Mouse (Mus musculus): ENCODE measurements around the gene Ccin. TPM values are rescaled to one million over a fixed set of nuclear protein-coding genes. Genes with fewer than 3 reads are reported as not detected.

The Ccin gene
- polyA plus RNA-seq, 1 experiment from 2014 or later, result not detected

DNA sequence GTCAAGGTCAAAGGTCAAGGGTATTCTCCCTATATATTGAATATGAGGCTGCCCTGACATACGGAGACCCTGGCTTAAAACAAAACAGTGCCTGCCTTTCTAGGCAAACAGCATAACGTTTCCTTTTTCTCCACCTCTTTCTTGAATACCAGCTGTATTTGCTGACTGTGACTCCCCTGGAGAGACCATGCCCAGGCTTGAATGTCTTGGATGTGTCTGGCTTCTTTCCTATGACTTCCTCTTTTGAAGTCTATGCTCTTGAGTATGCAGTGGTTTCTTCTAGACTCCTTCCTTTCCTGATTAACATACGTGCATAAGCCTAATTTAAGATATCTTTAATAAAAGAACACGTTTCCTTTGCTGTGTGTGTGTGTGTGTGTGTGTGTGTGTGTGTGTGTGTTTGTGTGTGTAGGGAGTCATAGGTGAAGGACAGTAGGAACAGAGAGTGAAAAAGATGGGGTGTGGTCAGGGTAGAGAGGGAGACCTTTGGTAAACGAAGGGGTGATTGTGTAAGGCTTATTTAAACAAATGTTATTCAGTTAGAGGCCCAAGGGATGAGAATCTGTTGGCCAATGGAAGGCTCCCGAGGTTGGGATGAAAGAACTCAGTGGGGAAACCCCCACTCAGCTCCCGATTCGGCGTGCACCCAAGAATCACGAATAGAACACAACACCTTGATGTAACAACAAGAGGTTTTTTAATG is 8.2 kb upstream of the Ccin start:
- Histone ChIP-seq H3K4me3 (replicated peaks) (no peak overlapping the region), H3K4me2 (no peak overlapping the region), H3K36me3 (replicated peaks) (peaks cover 30% of the 10 kb centered on the region), H3K9me3 (replicated peaks) (no peaks in the 10 kb centered on the region), H3K27me3 (no peaks in the 10 kb centered on the region), H3K9ac (no peak overlapping the region), H3K27ac (replicated peaks) (peak overlapping the region; percentile 30), H3K4me1 (replicated peaks) (peaks cover 56% of the 10 kb centered on the region)
- 45% methylated on average over 10 of the region's 10 CpGs for WGBS (ENCODE audit: insufficient replicate concordance)
- peak; percentile 63 for ATAC-seq (ENCODE audit: insufficient read depth)

DNA sequence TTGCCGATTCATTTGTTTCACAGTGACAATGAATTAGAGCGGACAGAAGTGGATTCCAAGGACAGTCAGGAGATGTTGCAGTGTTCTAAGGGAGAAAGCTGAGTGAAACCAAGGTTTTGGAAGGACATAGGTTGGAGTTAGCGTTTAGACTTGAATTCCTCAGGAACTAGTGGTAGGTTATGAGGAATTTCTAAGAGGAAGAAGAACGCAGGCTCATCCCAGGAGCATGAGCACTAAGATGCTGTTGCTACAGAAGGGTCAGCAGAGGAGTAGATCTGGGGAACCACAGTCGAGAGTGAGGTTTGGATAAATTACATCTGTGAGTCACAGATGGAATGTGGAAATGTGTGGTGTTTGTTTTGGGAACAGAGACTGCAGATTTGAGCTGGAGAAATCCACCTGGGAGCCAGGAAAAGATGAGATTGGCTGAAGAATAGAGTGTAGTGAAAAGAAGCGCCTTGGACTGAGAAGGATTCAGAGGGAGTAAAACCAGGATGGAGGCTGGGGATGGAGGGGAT is 7.0 kb upstream of the Ccin start:
- H3K27me3 ChIP-seq, result no peaks in the 10 kb centered on the region
- no peak overlapping the region for H3K4me3 ChIP-seq (replicated peaks)
- no peak for ATAC-seq (ENCODE audit: insufficient read depth)
- no peak overlapping the region for H3K4me2 ChIP-seq
- H3K36me3 ChIP-seq (replicated peaks), result peaks cover 20% of the 10 kb centered on the region
- no peak overlapping the region; the same call in 1 of the 2 replicates for H3K27ac ChIP-seq (replicated peaks)
- no peaks in the 10 kb centered on the region for H3K9me3 ChIP-seq (replicated peaks)
- peaks cover 47% of the 10 kb centered on the region for H3K4me1 ChIP-seq (replicated peaks)
- no peak overlapping the region for H3K9ac ChIP-seq
- 79% methylated on average over 6 of the region's 6 CpGs for WGBS (ENCODE audit: insufficient replicate concordance)

DNA sequence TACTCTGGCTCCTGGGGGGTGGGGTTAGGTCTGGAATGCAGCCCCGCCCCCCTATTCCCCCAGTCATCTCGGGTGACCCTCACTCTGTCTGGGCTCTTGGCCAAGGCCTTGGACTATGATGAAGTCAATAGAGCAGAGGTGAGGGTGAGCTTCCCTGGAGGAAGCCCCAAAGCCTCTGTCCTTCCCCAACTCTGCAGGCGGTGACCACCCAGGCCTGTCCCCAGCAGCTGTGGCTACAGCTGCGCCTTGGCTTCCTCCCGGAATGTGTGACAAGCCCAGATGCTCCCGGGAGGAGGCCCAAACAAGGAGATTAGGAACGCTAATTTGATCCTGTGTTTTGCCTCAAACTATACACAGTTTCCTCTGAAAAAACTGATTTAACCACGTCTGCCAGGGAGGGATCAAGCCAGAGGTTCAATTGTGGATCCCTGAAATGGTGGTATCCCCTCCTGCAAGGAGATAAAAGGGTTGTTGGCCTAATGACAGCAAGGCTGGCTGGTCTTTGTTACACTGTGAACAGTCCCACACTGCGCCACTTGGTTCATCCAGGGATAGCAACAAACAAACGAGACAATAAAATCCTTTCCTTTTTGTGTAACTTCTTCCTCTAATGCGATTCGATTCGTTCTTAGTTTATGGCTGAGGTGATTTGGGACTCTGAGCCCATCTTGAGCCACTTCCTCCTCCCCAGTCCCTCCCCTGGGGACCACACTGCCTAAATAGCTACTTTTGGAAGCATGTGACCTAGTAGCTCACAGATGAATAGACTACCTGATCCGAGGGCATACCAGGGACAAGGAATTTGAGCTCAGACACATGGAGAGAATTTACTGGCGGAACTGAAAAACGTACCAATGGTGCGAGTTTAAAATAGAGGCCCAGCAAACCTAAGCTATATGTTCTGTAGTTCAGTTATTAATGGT is 4.5 kb upstream of the Ccin start:
- Histone ChIP-seq H3K4me3 (replicated peaks) (no peak overlapping the region), H3K9ac (no peak overlapping the region), H3K4me2 (no peak overlapping the region), H3K27ac (replicated peaks) (peak overlapping the region; percentile 10; the same call in 1 of the 2 replicates), H3K4me1 (replicated peaks) (peaks cover 39% of the 10 kb centered on the region), H3K9me3 (replicated peaks) (no peaks in the 10 kb centered on the region), H3K27me3 (no peaks in the 10 kb centered on the region), H3K36me3 (replicated peaks) (peaks cover 16% of the 10 kb centered on the region)
- no peak for ATAC-seq (ENCODE audit: insufficient read depth)
- WGBS (ENCODE audit: insufficient replicate concordance), result 58% methylated on average over 17 of the region's 17 CpGs

- no peaks in the 10 kb centered on the region; the same call in 1 of the 2 replicates for H3K27me3 ChIP-seq
- H3K9ac ChIP-seq, result no peak overlapping the region
- H3K4me3 ChIP-seq (replicated peaks), result no peak overlapping the region
- WGBS (ENCODE audit: insufficient replicate concordance), result 84% methylated on average over 3 of the region's 3 CpGs
- no peak for ATAC-seq (ENCODE audit: insufficient read depth)
- peaks cover 29% of the 10 kb centered on the region for H3K4me1 ChIP-seq (replicated peaks)
- no peak overlapping the region for H3K4me2 ChIP-seq
- H3K9me3 ChIP-seq (replicated peaks), result no peaks in the 10 kb centered on the region
- H3K36me3 ChIP-seq (replicated peaks), result peaks cover 10% of the 10 kb centered on the region
- no peak overlapping the region for H3K27ac ChIP-seq (replicated peaks)
These were observed 3.5 kb upstream of the Ccin start for GRCm38 (mm10) chr4:43979746-43980145.

DNA sequence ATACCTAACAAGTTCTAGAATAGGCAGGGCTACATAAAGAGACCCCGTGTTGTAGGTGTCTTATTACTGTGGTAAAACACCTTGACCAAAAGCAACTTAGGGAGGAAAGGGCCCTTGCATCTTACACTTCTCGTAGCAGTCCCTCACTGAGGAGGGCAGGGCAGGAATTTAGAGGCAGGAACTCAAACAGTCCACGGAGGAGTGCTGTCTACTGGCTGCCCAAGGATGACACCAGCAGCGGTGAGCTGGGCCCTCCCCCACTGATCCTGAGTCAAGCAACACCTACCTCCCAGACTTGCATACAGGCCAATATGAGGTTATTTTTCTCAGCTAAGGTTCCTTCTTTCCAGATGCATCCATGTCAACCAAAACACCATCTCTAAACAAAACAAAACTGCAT is 3.0 kb upstream of the Ccin start:
- H3K27ac ChIP-seq (replicated peaks), result no peak overlapping the region
- H3K4me1 ChIP-seq (replicated peaks), result peaks cover 26% of the 10 kb centered on the region
- peaks cover 9% of the 10 kb centered on the region for H3K36me3 ChIP-seq (replicated peaks)
- H3K9me3 ChIP-seq (replicated peaks), result no peaks in the 10 kb centered on the region
- ATAC-seq (ENCODE audit: insufficient read depth), result no peak
- H3K27me3 ChIP-seq, result no peaks in the 10 kb centered on the region; the same call in 1 of the 2 replicates
- H3K4me3 ChIP-seq (replicated peaks), result no peak overlapping the region
- H3K9ac ChIP-seq, result no peak overlapping the region
- H3K4me2 ChIP-seq, result no peak overlapping the region
- WGBS (ENCODE audit: insufficient replicate concordance), result 80% methylated on average over 4 of the region's 4 CpGs

DNA sequence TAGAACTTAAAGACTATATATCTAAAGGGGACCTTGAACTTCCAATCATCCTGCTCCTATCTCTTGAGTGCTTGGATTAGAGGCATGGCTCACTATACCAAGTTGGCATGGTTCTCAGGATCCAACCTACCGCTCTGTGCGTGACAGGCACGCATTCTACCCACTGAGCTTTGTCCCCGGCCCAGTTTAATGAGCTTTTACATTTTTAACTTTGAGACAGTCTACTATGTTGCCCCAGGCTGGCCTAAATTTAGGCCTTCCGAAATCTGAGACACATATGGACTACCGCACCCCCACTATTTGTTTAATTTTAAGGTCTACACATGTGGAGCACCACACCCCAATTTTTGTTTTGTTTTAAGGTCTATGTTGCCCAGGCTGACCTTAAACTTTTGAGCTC is 2.4 kb upstream of the Ccin start:
- Histone ChIP-seq H3K36me3 (replicated peaks) (peaks cover 9% of the 10 kb centered on the region), H3K9me3 (replicated peaks) (no peaks in the 10 kb centered on the region), H3K4me3 (replicated peaks) (no peak overlapping the region), H3K27me3 (no peaks in the 10 kb centered on the region; the same call in 1 of the 2 replicates), H3K4me2 (no peak overlapping the region), H3K27ac (replicated peaks) (no peak overlapping the region), H3K9ac (no peak overlapping the region), H3K4me1 (replicated peaks) (peaks cover 26% of the 10 kb centered on the region)
- 82% methylated on average over 6 of the region's 6 CpGs for WGBS (ENCODE audit: insufficient replicate concordance)
- no peak for ATAC-seq (ENCODE audit: insufficient read depth)

- Histone ChIP-seq H3K9ac (no peak overlapping the region), H3K9me3 (replicated peaks) (no peaks in the 10 kb centered on the region), H3K4me2 (no peak overlapping the region), H3K4me1 (replicated peaks) (peaks cover 26% of the 10 kb centered on the region), H3K4me3 (replicated peaks) (no peak overlapping the region), H3K27me3 (no peaks in the 10 kb centered on the region; the same call in 1 of the 2 replicates), H3K27ac (replicated peaks) (no peak overlapping the region), H3K36me3 (replicated peaks) (peaks cover 9% of the 10 kb centered on the region)
- WGBS (ENCODE audit: insufficient replicate concordance), result 63% methylated on average over 7 of the region's 7 CpGs
- no peak for ATAC-seq (ENCODE audit: insufficient read depth)
These were observed 2.0 kb upstream of the Ccin start for GRCm38 (mm10) chr4:43981251-43981650.

- WGBS (ENCODE audit: insufficient replicate concordance), result 1% methylated on average over 24 of the region's 24 CpGs
- H3K4me2 ChIP-seq, result peak overlapping the region; percentile 78
- H3K4me3 ChIP-seq (replicated peaks), result peak overlapping the region; percentile 45
- H3K27me3 ChIP-seq, result no peaks in the 10 kb centered on the region; the same call in 1 of the 2 replicates
- H3K9ac ChIP-seq, result peak overlapping the region; percentile 54
- no peaks in the 10 kb centered on the region for H3K9me3 ChIP-seq (replicated peaks)
- peaks cover 5% of the 10 kb centered on the region for H3K36me3 ChIP-seq (replicated peaks)
- peak; percentile 92 for ATAC-seq (ENCODE audit: insufficient read depth)
- peaks cover 26% of the 10 kb centered on the region for H3K4me1 ChIP-seq (replicated peaks)
- 0 out of 2 replicates have a peak overlapping the region, but pooled peaks have one; percentile 6 for H3K27ac ChIP-seq (replicated peaks)
These were observed 1.1 kb upstream of the Ccin start for GRCm38 (mm10) chr4:43982053-43982732.

- 85% methylated on average over 22 of the region's 22 CpGs for WGBS (ENCODE audit: insufficient replicate concordance)
- H3K4me1 ChIP-seq (replicated peaks), result peaks cover 20% of the 10 kb centered on the region
- no peak overlapping the region for H3K9ac ChIP-seq
- H3K9me3 ChIP-seq (replicated peaks), result no peaks in the 10 kb centered on the region
- H3K27ac ChIP-seq (replicated peaks), result no peak overlapping the region
- H3K36me3 ChIP-seq (replicated peaks), result no peaks in the 10 kb centered on the region; the same call in 1 of the 2 replicates
- H3K4me3 ChIP-seq (replicated peaks), result no peak overlapping the region
- no peaks in the 10 kb centered on the region; the same call in 1 of the 2 replicates for H3K27me3 ChIP-seq
- ATAC-seq (ENCODE audit: insufficient read depth), result no peak
- H3K4me2 ChIP-seq, result no peak overlapping the region
These were observed 473 bp downstream of the Ccin start for GRCm38 (mm10) chr4:43983756-43984155.

DNA sequence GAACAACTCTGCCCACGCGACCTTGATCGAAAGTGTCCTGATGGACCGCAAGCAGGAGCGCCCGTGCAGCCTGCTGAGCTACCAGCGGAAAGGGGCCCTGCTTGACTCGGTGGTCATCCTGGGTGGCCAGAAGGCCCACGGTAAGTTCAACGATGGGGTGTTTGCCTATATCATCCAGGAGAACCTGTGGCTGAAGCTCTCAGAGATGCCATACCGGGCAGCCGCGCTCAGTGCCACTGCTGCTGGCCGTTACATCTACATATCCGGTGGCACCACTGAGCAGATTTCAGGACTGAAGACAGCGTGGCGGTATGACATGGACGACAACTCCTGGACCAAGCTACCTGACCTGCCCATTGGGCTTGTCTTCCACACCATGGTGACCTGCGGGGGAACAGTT is 1.0 kb downstream of the Ccin start:
- ATAC-seq (ENCODE audit: insufficient read depth), result no peak
- 81% methylated on average over 19 of the region's 19 CpGs for WGBS (ENCODE audit: insufficient replicate concordance)
- Histone ChIP-seq H3K9me3 (replicated peaks) (no peaks in the 10 kb centered on the region), H3K9ac (no peak overlapping the region), H3K4me3 (replicated peaks) (no peak overlapping the region), H3K27ac (replicated peaks) (no peak overlapping the region), H3K4me1 (replicated peaks) (peaks cover 19% of the 10 kb centered on the region), H3K4me2 (no peak overlapping the region), H3K36me3 (replicated peaks) (no peaks in the 10 kb centered on the region; the same call in 1 of the 2 replicates), H3K27me3 (no peaks in the 10 kb centered on the region; the same call in 1 of the 2 replicates)

All from liver, embryonic 15.5 days (tissue).